Mouse (Mus musculus) G1E (cell line): ENCODE results near the gene Eif2a.

ENCODE experiments used
- CTCF ChIP-seq: IDR thresholded peaks from 2 replicates; pipeline ENCODE4 v1.5.1; 2012; ENCODE audit warnings: low read depth, low read length, inconsistent platforms, mixed read lengths
- GATA1 ChIP-seq: IDR thresholded peaks from 2 replicates; pipeline ENCODE4 v1.6.1; 2012; ENCODE audit warnings: borderline replicate concordance, low read length, inconsistent platforms, mixed read lengths
- GATA2 ChIP-seq: IDR thresholded peaks from 2 replicates; pipeline ENCODE4 v1.6.1; 2012; ENCODE audit warnings: low read depth, low read length, inconsistent platforms, borderline replicate concordance
- POLR2AphosphoS5 ChIP-seq: IDR thresholded peaks from 2 replicates; pipeline ENCODE4 v1.6.1; 2012; ENCODE audit warnings: low read depth, low read length, inconsistent platforms; ENCODE audit not compliant: insufficient replicate concordance
- TAL1 ChIP-seq: conservative IDR thresholded peaks from 2 replicates; pipeline ENCODE4 v1.6.1; 2012; ENCODE audit warnings: low read depth, low read length, inconsistent platforms, mixed read lengths

- TF ChIP-seq CTCF = no peak
- no peak for TF ChIP-seq GATA1
- no peak for TF ChIP-seq TAL1
- TF ChIP-seq POLR2AphosphoS5 = no peak
- no peak for TF ChIP-seq GATA2
Observed at GRCm38 (mm10) chr3:58577067-58577503, 51.5 kb downstream of the Eif2a start.
